Mouse (Mus musculus): ENCODE results near the gene Dpep2nb.
"Not testable (repeated sequence)": the region's sequence is repeated elsewhere in the genome, so short reads cannot be mapped to it uniquely, and the experiment has no call there.

Dpep2nb gene

DNA sequence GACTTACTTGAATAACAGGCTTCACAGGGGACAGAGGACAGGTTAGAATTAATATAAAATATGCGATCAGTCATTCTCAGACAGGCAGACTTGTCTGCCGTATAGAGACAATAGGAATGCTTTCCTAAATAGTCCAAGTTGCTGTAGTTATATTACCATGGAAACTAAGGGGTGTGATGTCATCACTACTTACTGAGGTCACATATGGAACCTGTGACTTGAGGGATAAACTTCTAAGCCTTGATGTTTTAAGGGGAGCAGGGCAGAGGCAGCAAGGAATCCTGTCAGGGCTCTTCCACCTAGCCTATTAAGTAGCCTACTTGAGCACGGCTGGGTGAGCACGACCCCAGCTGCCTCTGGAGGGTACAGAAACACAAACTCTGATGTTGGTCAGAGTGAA is at the start of gene Dpep2nb:
TSS of gene Dpep2nb (minus strand) at position 101 of the 400 bp plus-strand sequence.
- no peak for DNase-seq

DNA sequence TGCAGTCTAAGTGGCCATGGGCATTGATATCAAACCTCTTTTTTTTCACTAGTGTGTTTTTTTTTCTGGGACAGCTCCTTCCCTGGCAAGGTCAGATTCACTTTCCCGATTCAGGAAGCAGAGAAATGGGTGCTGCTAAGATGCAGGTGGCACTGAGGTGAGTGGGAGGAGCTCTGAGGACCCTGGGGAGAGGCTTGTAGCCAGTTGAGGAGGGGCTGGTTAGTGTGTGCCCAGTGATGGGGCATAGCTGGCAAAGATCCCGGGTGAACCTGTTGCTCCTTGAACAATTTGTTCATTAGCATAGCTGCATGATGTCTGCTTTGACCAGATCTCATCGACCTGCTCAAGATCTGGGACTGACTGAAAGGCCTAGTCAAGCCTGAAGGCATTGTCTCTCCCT is 49.3 kb upstream of the Dpep2nb start:
- DNase-seq = no peak

DNA sequence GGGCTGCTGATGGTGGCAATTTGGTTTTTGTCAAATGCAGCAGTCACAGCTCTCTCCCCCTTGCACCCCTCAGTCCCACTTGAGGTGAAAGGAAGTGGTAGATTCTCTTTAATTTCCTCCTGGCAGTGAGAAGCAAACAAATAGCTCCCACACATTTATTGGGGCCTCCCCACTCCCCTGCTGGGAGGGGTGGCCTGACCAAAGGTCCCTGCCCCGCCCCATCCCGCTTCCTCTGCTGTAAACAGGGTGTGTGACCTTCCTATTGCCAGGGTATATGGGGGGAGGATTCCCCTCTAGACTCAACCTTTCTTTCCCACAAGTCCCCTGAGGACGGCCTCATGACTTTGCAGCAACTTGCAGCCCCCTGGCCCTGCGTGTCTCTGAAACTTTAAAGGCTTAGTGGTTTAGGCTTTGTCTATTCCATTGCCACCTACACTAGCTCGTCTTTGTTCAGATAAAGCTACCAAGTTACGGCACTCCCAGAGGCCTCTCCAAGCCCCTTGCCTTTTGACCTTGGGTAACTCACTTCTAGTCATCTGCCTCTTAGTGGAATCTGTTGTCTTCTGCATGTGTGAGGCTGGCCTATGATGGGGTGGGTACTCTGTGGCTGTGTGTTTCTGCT is 48.5 kb upstream of the Dpep2nb start:
- peak; percentile 85 for DNase-seq

DNA sequence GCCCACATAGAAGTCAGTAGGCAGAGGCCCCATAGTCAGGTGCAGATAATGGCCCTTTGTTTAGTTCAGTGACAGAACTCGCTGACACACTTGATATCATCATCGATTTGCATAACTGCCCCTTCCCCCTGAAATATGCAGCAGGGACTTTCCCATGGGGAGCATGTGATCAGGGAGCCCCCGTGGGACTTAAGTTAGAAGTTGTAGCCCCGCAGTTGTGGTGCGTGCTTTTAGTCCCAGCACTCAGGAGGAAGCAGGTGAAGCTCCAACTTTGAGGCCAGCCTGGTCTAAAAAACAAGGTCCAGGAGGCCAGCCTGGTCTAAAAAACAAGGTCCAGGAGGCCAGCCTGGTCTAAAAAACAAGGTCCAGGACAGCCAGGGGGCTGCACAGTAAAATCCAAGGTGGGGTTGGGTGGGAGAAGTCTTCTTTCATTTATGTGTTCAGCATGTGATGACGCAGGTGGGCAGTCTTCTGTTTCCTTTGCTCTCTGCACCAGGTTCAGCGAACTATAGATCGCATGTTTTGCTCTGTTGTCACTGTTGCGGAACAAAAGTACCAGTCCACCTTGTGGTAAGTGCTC is 46.8 kb upstream of the Dpep2nb start:
- DNase-seq = peak; percentile 46

DNA sequence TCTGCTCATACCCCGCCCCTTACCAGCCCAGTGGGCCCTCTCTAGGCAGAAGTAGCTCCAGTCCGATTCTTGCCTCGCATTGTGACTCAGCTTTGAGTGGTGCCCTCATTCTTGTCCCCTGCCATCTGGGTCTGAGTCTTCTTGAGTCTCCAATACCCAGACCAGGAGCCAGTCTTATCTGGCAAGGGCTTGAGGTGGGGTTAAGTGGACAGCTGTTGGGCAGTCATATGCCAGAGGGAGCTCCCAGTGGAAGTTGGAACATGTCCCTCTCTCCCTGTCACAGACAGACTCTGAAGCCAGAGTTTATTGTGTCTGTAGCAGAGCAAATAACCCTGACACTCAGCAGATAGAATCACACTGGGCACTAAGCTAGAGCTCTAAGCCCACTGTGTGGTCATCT is 45.3 kb upstream of the Dpep2nb start:
- DNase-seq = no peak

DNA sequence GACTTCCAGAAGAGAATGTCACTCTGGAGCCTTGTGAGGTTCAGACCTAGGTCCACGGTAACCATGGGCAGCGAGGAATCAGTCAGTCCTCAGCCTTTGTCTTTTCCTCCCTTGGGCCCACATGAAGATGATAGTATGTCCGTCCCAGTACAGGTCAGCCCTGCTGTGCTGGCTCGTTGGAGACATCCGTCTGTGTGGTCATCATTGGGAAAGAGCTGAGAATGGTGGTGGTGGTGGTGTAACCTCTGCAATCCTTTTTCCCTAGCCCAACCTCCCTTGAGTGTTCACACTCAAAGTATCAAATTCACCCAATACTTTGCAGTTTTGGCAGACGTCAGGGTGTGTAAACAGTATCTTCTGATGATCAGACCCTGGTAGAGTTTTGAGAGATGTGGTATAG is 44.1 kb upstream of the Dpep2nb start:
- no peak for DNase-seq

DNA sequence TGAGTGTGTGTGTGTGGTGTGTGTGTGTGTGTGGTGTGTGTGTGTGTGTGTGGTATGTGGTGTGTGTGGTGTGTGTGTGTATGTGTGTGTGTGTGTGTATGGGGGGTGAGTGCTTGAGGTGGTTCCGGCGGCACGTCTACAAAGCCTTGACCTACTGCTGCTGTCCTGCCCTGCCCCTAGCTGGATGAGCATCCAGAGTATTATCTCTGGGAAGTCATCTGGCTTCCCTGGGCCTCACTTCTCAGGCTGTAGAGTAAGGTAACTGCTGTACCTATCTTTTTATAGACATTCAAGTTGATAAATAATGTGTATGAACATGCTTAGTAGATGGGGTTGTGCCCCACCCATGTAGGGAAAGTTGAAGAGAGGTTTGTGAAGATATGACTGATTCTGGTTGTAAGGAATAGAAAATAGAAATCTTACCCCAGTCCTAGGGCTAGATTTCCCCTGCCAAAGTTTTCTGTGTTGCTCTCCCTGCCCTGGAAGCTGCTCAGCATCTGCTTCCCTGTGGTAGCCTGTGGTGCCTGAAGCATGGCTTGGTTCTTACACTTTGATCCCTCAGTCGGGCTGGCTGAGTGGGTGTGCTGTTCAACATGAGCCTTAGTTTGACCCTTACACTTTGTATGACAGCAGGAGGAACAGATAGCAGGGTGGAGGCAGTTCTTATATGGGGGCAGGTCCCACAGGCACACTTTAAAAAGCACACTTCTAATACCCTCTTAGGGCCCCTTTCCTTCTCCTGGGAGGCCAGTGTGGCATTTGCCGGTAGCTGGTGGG is 42.3 kb upstream of the Dpep2nb start:
- no peak for DNase-seq

DNA sequence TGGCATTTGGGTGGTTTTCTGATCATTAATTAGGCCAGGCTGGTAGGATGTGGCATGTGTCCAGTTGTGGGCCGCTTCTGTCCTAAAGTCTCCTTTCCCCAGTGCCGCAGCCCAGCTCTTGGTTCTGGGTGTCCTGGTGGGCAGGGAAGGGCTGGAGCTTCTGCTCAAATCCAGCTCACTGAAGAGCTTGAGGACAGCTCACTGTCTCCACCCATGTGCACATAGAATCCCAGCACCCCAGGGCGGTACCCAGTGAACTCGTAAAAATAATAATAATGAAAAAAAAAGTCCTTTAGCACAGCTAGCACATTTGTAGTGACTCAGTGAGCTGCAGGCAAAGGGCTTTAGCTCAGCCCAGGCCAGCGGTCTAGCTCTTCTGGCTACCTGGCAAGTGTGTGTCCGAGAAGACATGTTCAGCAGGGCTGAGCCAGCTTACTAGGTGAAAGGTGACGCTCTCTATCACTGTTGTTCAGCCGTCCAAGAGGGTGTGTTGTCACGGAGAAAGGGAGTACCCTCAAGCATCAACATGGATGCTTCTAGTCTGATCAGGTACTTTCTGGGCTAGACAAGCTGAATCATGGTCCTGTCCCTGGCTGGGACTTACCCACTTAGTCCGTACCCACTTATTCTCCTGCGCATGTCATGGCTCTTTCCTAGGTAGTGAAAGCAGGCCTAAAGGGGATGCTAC is 41.2 kb upstream of the Dpep2nb start:
- no peak for DNase-seq

DNA sequence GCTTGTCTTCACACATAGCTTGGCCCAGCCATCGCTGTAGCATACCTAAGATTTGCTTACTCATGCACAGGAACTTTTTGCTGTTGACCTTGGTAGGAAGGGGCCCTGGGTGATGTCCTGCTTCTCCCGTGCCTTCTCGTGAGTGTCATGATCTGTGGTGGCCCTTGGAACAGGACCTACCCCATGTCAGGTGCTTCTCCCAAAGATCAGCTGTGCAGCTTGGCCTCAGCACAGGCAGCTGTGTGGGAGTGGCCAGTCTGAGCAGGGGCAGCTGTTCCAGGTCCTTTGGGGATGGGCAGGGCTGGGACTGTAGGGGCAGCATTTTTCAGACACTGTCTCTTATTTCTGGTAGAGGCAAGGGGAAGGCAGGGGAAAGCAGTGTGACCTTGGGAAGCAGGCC is 38.4 kb upstream of the Dpep2nb start:
- DNase-seq = no peak

DNA sequence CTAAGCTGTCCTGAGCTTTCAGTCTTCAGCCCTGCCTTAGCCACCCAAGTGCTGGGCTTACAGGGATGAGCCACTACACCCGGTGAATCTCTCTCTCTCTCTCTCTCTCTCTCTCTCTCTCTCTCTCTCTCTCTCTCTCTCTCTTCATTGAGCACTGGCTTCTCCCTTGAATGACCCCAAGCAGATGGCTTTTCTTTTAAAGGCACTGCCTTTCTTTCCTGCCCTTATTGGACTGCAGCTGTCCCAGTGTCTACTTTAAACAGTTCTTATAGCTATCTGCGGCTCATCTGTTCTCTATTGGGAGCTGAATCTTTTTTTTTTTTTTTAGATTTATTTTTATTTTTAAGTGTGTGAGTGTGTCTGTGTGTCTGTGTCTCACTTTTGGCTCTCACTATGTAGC is 37.3 kb upstream of the Dpep2nb start:
- DNase-seq = no peak

DNA sequence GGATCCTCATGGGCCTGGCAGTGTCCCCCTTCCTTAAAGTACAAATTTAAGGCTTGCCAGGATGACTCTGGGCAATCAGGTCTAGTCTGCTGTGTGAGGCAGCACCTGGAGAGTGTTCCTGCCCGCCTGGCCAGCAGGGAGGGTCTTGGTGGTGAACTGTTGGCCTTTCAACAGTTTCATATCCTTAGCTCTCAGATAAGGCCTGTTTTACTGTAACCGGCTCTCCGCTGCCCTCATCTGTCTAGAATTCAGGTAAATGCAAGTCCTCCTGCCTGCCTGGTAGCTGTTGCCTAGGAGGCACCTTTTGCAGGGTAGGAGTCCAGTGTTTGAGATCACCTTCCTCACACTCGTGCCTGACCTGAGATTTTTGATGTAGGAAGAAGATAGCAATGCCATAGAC is 34.4 kb upstream of the Dpep2nb start:
- no peak for DNase-seq

DNA sequence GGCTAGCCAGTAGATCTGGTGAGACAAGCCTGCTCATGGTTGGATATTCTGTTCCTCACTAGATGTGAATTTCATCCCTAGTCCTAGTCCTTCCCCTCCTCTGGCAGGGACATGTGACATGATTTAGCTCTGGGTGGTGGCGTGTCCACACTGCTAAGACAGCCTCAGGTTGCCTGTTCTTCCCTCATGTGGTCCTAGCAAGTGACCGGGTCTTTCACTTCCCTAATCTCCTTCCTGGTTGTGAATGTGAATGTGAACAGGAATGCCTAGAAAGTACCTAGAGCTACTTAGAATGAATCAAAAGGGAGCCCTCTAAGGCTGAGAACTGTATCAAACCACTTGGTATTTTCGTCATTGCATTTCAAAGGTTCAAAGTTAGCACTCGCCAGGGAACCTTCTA is 33.8 kb upstream of the Dpep2nb start:
- DNase-seq = no peak

DNA sequence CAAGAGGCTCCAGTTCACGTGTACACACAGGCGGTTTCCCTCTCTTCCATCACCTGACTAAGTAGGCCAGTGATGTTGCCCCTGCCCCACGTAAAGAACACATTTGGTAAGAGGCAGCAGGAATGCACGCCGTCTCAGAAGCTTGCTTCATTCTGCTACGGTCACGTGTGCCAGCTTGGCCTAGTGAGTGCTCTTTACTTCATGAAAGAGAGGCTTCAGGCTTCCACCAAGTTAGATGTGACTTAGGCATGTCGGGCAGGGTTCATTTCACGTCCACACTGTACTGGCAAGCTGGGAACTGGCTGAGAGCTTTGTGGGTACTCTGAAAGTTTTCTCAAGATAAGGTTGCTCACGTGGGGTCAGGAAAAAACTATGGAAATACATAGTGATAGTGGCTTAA is 32.9 kb upstream of the Dpep2nb start:
- DNase-seq = peak; percentile 56

DNA sequence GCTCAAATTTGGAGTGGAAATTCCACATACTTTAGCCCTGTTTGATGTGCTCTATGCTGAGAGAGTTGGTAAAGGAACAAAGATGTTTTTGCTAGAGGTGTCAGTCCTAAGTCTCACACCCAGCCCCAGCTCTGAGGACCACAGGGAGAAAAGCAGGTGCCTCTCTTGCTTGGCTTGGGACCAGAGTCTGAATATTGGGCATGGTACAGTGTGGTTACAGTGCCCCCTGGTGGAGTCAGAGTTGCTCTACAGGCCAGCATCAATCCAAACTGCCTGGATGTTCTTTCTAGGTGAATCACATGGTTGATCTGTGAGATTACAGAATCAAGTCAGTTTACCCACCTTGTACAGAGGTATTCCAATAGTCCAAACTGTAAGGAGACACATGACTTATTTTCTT is 16.7 kb upstream of the Dpep2nb start:
- peak; percentile 87 for DNase-seq

DNA sequence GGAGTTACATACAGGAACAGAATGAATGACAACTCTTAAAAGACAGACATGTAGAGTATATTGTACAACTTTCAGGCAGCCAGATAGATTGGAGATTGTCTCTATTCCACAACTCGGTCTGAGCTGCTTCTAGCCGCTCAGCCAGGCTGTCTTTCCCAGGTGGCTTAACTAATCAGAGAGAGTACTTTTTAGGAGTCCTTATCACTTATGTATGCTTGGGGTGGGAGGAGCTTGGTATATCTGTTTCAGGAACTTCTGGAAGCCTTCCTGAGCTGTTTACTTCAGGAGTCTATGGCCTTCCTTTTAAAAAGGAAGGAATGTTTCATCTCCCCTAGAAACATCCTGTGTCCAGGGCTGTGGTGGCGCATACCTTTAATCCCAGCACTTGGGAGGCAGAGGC is 12.3 kb upstream of the Dpep2nb start:
- no peak for DNase-seq

DNA sequence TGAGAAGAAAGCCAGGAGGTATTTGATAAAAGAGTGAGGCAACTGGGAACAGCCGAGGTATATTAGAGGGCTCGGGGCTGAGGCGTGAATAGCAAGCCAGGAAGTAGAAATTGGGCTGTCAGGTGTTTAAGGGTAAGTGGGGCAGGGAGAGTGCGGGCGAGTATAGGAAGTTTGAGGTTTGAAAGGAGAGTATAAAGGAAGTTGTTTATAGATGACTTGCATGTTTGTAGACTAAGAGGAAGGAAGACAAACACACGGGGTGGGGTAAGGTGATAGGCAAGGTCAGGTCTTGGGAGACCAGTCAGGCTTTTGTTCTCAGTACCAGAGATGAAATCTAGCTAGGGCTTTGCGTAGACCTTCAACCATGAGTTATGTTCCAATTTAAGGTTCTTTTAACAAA is 11.4 kb upstream of the Dpep2nb start:
- DNase-seq = no peak

DNA sequence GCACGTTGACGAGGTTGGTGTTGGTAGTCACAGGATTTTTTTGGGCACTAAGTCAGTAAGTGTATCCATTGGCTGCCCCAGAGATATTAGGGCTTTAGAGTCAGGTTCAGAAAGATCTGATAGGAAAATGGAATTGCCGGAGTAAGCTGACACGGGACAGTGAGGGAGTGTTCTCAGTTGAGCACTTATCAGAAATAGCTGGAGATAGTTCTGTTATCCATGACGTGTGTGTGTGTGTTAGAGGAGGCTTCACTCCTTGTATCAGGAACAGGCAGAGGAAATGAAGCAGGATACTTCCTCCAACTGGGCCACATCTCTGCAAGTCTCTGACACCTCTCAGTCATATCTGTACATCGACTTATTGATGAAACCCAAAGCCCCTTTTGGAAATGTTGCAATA is 10.5 kb upstream of the Dpep2nb start:
- no peak for DNase-seq

DNA sequence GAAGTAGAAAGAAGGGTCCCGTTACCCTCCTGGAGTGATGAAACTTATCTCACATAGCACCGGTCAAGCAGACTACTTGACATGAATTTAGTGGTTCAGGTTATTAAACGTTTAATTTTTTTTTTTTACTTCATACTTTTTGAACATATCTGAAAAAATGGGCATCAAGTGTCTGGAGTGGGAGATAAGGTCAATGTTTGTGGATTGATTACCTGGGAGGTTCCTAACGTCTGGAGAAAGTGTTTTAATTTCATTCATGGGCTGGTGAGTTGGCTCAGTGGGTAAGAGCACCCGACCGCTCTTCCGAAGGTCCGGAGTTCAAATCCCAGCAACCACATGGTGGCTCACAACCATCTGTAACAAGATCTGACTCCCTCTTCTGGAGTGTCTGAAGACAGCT is 6.4 kb upstream of the Dpep2nb start:
- DNase-seq = not testable (repeated sequence)

DNA sequence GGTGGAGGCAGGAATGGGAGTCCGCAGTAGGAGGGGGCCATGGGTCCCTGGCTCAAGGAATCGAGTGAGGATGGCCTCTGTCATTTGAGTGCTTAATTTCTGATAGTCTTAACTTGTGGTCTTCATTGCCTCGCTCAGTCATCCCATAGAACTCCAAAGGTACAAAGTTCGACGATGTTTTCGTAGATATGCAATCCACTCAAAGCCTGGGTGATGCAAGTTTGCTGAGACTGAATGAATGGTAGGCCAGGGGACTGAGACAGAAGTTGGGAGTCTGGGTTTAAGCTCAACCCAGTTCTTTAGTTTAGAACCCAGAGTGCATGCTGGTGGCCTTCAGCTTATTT is 5.8 kb upstream of the Dpep2nb start, which contains the start of gene Ddx28:
TSS of gene Ddx28 (minus strand) at position 240 of the 344 bp plus-strand sequence.
- no peak for DNase-seq

DNA sequence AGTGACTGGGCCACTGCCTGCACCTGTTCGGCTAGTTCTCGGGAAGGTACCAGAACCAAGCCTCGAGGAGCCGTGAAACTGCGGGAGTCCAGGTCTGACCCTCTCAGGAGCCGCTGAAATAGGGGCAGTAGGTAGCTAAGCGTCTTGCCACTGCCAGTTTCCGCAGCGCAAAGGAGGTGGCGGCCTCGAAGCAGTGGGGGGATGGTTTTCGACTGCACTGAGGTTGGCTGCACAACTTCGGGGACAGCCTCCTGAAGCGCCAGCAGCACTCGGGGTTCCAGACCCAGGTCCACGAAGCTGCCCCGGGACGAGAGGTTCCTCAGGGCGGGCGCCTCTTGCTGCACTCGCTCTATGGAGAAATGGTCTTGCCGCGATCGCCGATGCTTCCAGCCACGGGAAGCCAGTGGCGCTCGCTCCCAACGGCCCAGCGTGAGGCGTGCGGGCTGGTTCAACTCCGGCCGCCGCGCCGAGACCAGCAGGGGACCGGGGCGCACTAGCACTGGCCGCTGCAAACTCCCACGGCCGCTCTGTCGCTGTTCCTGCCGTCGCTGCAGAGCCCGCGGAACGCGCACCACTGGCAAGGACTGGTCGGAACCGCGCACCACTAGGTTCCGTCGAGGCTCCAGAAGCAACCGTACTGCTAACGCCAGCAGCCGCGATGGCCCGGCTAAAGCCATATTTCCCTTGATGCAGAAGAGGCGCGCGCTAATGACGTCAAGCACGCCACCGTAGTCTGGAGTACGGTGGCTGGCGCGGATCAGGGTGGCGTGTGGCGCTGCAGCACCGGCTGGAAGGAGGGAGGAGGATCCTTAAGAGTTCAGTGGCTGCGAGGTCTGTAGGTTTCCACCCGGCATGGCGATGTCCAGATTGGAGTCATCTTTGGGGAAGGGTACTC is 5.2 kb upstream of the Dpep2nb start:
- DNase-seq = peak; percentile 95

DNA sequence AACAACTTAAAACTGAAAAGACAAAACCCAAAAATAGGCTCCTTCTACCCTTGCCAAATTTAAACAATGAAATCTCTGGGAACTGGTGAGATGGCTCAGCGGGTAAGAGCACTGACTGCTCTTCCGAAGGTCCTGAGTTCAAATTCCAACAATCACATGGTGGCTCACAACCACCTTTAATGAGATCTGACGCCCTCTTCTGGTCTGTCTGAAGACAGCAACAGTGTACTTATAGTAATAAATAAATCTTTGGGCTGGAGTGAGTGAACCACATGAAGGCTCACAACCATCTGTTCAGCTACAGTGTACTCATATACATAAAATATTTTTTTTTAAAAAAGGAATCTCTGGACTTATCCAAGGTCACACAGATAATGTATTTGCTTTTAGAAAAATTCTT is 2.1 kb upstream of the Dpep2nb start:
- not testable (repeated sequence) for DNase-seq

DNA sequence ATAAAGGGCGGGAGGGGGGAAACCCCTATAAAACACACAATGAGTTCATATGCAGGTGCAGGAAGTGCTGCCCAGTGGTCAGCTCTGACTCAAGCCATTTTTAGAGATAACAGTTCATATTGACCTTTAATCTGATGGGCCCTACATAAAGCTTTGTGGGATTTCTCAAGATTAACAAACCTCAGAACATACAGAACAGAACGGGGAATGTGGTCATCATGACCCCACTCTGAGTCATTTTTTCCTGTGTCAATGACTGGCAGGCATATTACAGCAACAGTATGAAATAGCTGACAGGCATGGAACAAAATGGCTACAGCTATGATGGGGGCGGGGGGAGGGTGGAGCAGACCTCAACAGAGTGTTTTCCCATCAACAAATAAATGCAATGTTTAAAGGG is 1.4 kb upstream of the Dpep2nb start:
- peak; percentile 52 for DNase-seq

DNA sequence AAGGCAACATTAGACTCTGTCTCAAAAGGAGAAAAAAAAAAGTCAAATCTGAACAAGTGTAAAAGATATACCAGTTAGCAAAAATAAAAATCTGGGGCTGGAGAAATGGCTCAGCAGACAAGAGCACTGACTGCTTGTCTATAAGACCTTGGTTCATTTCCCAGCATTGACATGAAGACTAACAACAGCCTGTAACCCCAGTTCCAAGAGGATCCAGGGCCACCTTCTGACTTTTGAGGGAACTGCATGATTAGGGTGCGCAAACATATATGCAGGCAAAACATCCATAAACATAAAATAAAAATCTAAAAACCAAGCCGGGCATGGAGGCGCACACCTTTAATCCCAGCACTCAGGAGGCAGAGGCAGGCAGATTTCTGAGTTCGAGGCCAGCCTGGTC is 638 bp upstream of the Dpep2nb start:
- DNase-seq = no peak
